Comparison of ENCODE assay signal across 23 mouse cellular contexts in genomic region chr6:126105083-126105740, GRCm38 (mm10).
A peak's percentile ranks its signal among the peaks of the same experiment; 100 is the strongest.
DNase-seq lines count a peak whose midpoint lies in the region; ATAC-seq and TF ChIP-seq lines count a peak whose summit lies in the region.
"Had no signal": no experiment of that assay in that cellular context is flagged by ENCODE, and none has a peak within 500 bp of the region (broad histone marks: within the 10 kb centered on the region; RNA-seq: fewer than 3 reads in every experiment).

No protein-coding gene starts in this region.

- H3K4me3 ChIP-seq in kidney, adult 2 months (ENCODE audit: insufficient read depth, low read depth, low read length), result no peak overlapping the region
- H3K4me3 ChIP-seq in C2C12 (ENCODE audit: insufficient read depth, poor library complexity, severe bottlenecking), result no peak overlapping the region
- no peak overlapping the region for H3K4me3 ChIP-seq in hindbrain, postnatal 0 days (ENCODE audit: low read length)
- H3K4me3 ChIP-seq: forebrain, embryonic 10.5 days; heart, embryonic 15.5 days; hindbrain, embryonic 15.5 days; intestine, embryonic 15.5 days; limb, embryonic 15.5 days; midbrain, embryonic 10.5 days; neural tube, embryonic 15.5 days had no signal

- no peak overlapping the region for H3K4me2 ChIP-seq in hindbrain, postnatal 0 days (ENCODE audit: low read depth, low read length)
- H3K4me2 ChIP-seq: heart, embryonic 15.5 days; hindbrain, embryonic 15.5 days; intestine, embryonic 15.5 days; limb, embryonic 15.5 days; lung, embryonic 14.5 days; neural tube, embryonic 15.5 days had no signal

- WGBS in kidney, adult 2 months, result 69% methylated on average over 12 of the region's 12 CpGs
- 77% methylated on average over 12 of the region's 12 CpGs for WGBS in hindbrain, postnatal 0 days

- H3K27ac ChIP-seq in kidney, adult 2 months (ENCODE audit: insufficient read depth, low read depth, low read length), result peak overlapping the region; percentile 48
- H3K27ac ChIP-seq in hindbrain, postnatal 0 days, result no peak overlapping the region
- H3K27ac ChIP-seq: forebrain, embryonic 10.5 days; hindbrain, embryonic 15.5 days; intestine, embryonic 15.5 days; liver, embryonic 14.5 days; midbrain, embryonic 10.5 days; neural tube, embryonic 15.5 days had no signal

- no peaks in the 10 kb centered on the region for H3K79me3 ChIP-seq in C2C12 (ENCODE audit: low read depth)

- no peaks in the 10 kb centered on the region for H3K4me1 ChIP-seq in kidney, adult 2 months (ENCODE audit: control insufficient read depth, insufficient read depth, low read length)
- 0 out of 2 replicates have a peak, but pooled peaks cover 3% of the 10 kb centered on the region for H3K4me1 ChIP-seq in hindbrain, postnatal 0 days (ENCODE audit: insufficient read depth, low read length)
- H3K4me1 ChIP-seq: hindbrain, embryonic 15.5 days; neural tube, embryonic 15.5 days had no signal

- H3K36me3 ChIP-seq in kidney, adult 2 months (ENCODE audit: control insufficient read depth, insufficient read depth, low read length), result no peaks in the 10 kb centered on the region
- no peaks in the 10 kb centered on the region for H3K36me3 ChIP-seq in C2C12 (ENCODE audit: control insufficient read depth, insufficient read depth)
- H3K36me3 ChIP-seq in hindbrain, postnatal 0 days (ENCODE audit: insufficient read depth, low read length), result no peaks in the 10 kb centered on the region
- H3K36me3 ChIP-seq: heart, embryonic 15.5 days; hindbrain, embryonic 15.5 days; intestine, embryonic 15.5 days; neural tube, embryonic 15.5 days had no signal

- no peak overlapping the region for H3ac ChIP-seq in C2C12 (ENCODE audit: control insufficient read depth, insufficient read length, low read depth)

- TF ChIP-seq POLR2A in kidney, adult 2 months (IDR thresholded peaks at IDR 0.05; ENCODE audit: low read depth, low read length), result no peak

- H3K27me3 ChIP-seq in kidney, adult 2 months (replicated peaks; ENCODE audit: control insufficient read depth, insufficient read depth, low read length), result no peaks in the 10 kb centered on the region
- H3K27me3 ChIP-seq in C2C12 (ENCODE audit: control insufficient read depth, insufficient read depth, insufficient read length), result no peaks in the 10 kb centered on the region
- no peaks in the 10 kb centered on the region for H3K27me3 ChIP-seq in hindbrain, postnatal 0 days (ENCODE audit: insufficient read depth, low read length)
- H3K27me3 ChIP-seq: heart, embryonic 15.5 days; hindbrain, embryonic 15.5 days; intestine, embryonic 15.5 days; limb, embryonic 15.5 days; neural tube, embryonic 15.5 days had no signal

- no peak for ATAC-seq in hindbrain, postnatal 0 days
- ATAC-seq: CD4-positive, CD25-positive, alpha-beta regulatory T cell, adult 4 months; forebrain, postnatal 0 days; intestine, embryonic 15.5 days had no signal

- H3K9me3 ChIP-seq in hindbrain, postnatal 0 days (ENCODE audit: low read length), result no peaks in the 10 kb centered on the region
- H3K9me3 ChIP-seq: forebrain, embryonic 10.5 days; heart, embryonic 15.5 days; hindbrain, embryonic 15.5 days; intestine, embryonic 15.5 days; limb, embryonic 15.5 days; midbrain, embryonic 10.5 days; neural tube, embryonic 15.5 days had no signal

- H3K9ac ChIP-seq in hindbrain, postnatal 0 days (replicated peaks; ENCODE audit: low read length), result no peak overlapping the region
- H3K9ac ChIP-seq: forebrain, postnatal 0 days; heart, embryonic 15.5 days; hindbrain, embryonic 15.5 days; intestine, embryonic 15.5 days; limb, embryonic 15.5 days; liver, embryonic 14.5 days; lung, embryonic 14.5 days; neural tube, embryonic 15.5 days had no signal

- H3K79me2 ChIP-seq in C2C12 (ENCODE audit: control insufficient read depth, insufficient read depth), result no peaks in the 10 kb centered on the region

- TF ChIP-seq CTCF in kidney, adult 2 months (conservative IDR thresholded peaks at IDR 0.05; ENCODE audit: insufficient read depth, insufficient read length, low read depth, low read length), result no peak
- TF ChIP-seq CTCF in C2C12 (IDR thresholded peaks at IDR 0.05; ENCODE audit: control insufficient read depth, insufficient read depth, insufficient read length), result no peak
- no peak for TF ChIP-seq CTCF in hindbrain, postnatal 0 days (IDR thresholded peaks at IDR 0.05; ENCODE audit: low read depth)

- DNase-seq in adrenal gland, adult 2 months, result peak; percentile 58
- no peak for DNase-seq in adrenal gland, postnatal 36 days
- DNase-seq in kidney, adult 2 months, result no peak
- DNase-seq in kidney, postnatal 4 days, result no peak
- DNase-seq in adrenal gland, postnatal 25 days, result peak; percentile 10
- DNase-seq in adipocyte (ENCODE audit: low spot score), result no peak
- DNase-seq in hindbrain, postnatal 0 days (ENCODE audit: low spot score), result no peak
- DNase-seq: cerebellum, adult 9-10 months; forebrain, postnatal 0 days; gastrocnemius, postnatal 36 days; layer of hippocampus, postnatal 36 days; lung, embryonic 14.5 days; right cerebral cortex, postnatal 14 days had no signal

TF ChIP-seq in C2C12, 6 proteins besides CTCF, POLR2A, EP300 and RAD21:
- no peak for TF ChIP-seq MAX (IDR thresholded peaks at IDR 0.05)
- no peak for TF ChIP-seq MYOG (IDR thresholded peaks at IDR 0.05; ENCODE audit: control insufficient read depth, extremely low read depth, insufficient read length)
- no peak for TF ChIP-seq MYOD1 (IDR thresholded peaks at IDR 0.05; ENCODE audit: control insufficient read depth, insufficient read length, low read depth)
- TF ChIP-seq FOSL1 (IDR thresholded peaks at IDR 0.05; ENCODE audit: insufficient read depth, low read length, poor library complexity, severe bottlenecking), result no peak
- TF ChIP-seq CEBPB (IDR thresholded peaks at IDR 0.05; ENCODE audit: low read depth), result no peak
- TF ChIP-seq USF1 (IDR thresholded peaks at IDR 0.05; ENCODE audit: low read depth), result peak; percentile 35

Comparison
In these comparisons a context has a peak if more than half of its experiments do, and no peak if none do; other contexts are left out.
1. DNase-seq: peak in adrenal gland, adult 2 months (single experiment) and adrenal gland, postnatal 25 days (single experiment); none in adrenal gland, postnatal 36 days (0 of 2), kidney, adult 2 months (single experiment), kidney, postnatal 4 days (0 of 2), adipocyte (single experiment) and hindbrain, postnatal 0 days (single experiment).